Mouse (Mus musculus): ENCODE measurements around the gene Il2. TPM values are rescaled to one million over a fixed set of nuclear protein-coding genes. Genes with fewer than 3 reads are reported as not detected.

Il2 gene
- total RNA-seq, 2 experiments from 2014 or later = not detected

- peak in 1 of 2 experiments; percentile 7 for DNase-seq (ENCODE audit: extremely low spot score in 1 of 2, low spot score in 1 of 2)
Observed at GRCm38 (mm10) chr3:37073211-37073610, 52.5 kb downstream of the Il2 start.

Other genes starting within 250 kb of the Il2 start
- gene Adad1, start 62.4 kb downstream of the Il2 start, total RNA-seq (2021) = not detected
- gene Il21, start 106.7 kb upstream of the Il2 start, total RNA-seq (2021) = under 1 TPM in 1 of 2 experiments, not detected in 1; 0.14 TPM
- 1 to 10 TPM; 4.5 to 6.4 TPM for gene Bbs12, start 186.6 kb upstream of the Il2 start, total RNA-seq (2021)
- 10 to 100 TPM in 1 of 2 experiments, 1 to 10 TPM in 1; 9.4 to 11.2 TPM for gene Cetn4, start 186.7 kb upstream of the Il2 start, total RNA-seq (2021)
- gene Fgf2, start 222.4 kb upstream of the Il2 start, total RNA-seq (2021) = 1 to 10 TPM; 5.4 to 7.6 TPM